Mouse (Mus musculus): ENCODE measurements at regions not wholly inside any gene's neighbourhood (a gene's known extent, or its start where the extent isn't known, plus 50 kb on each side); places are given as distances from the start of the nearest gene placed in this dataset.

DNA sequence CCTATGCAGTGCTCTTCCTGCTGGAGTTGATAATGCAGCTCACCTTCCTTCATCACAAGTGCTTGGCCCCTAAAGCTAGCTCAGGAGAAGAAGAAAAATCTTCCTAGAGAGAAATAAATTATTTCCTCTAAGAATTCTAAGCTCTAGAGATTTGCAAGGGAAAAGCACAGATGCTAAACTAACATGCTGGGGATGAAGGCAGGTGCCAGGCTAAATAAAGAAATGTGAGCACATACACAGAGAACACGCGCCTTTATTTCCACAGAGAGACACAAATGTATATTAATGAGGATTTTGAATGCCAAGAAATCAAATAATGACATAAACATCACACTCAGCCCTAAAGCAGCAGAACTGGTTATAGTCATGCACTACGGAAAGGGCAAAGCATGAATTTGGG lies 229.5 kb upstream of the Mamld1 start:
- no peak for DNase-seq (ENCODE audit: low read depth, low spot score)

DNA sequence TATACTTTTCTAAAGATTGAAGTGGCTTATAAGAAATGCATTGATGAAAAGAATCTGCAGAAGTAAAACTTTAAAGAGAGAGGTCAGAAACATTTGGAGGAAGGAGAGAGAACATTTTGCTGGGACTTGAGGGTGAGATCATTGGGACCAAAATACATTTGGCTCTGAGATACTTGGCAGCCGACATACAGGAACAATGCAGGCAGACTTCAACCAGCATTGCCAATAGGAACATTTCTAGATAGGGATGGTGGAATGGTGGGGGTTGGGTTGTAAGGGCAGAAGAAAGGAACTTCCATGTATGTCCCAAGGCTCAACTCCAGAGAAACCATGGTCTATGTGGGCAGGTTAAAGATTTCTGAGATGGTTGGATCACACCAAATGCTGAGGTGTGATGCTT lies 232.3 kb upstream of the Mamld1 start:
- no peak for DNase-seq (ENCODE audit: low read depth, low spot score)

DNA sequence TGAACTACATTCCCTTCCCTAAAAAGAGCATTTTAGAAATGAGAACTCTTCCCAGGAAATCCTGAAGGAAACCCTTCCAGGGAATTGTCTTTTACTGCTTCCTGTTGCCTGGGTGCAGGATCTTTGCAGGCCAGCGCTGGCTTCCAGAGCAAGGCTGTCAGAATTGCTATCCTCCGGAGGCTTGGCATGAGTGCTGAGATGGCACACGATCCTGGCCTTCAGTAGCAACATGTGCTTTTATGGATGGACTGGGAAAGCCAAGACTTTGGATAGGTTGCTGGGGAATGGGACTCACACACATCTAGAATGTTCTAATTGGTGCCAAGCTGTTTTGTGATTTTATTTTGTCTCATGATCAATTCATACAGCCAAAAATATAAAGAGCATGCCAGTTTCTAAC lies 233.4 kb upstream of the Mamld1 start:
- DNase-seq (ENCODE audit: low read depth, low spot score) = no peak

DNA sequence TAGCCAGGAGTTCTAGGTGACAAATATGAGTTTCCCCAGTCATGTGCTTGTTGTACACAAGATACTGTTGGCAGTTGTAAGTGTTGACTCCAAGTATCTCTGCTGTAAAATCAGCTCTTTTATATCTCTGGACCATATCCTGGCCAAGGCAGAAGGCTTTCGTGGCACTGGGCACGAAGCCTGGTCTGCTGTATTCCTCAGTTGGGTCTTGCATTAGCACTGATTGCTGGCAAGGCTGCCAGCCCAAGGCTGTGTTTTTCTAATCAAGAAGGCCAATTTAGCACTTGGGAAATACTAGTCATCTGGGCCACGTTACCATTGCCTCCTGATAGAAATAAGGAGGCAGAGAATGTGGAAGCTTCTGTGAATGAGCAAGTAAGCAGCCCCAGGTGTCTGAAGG lies 258.3 kb upstream of the Mamld1 start:
- DNase-seq (ENCODE audit: low read depth, low spot score) = no peak

GRCm38 (mm10) chrX:70762862-70763261 lies 285.9 kb upstream of the Tmem185a start:
- DNase-seq (ENCODE audit: low read depth, low spot score) = no peak

DNA sequence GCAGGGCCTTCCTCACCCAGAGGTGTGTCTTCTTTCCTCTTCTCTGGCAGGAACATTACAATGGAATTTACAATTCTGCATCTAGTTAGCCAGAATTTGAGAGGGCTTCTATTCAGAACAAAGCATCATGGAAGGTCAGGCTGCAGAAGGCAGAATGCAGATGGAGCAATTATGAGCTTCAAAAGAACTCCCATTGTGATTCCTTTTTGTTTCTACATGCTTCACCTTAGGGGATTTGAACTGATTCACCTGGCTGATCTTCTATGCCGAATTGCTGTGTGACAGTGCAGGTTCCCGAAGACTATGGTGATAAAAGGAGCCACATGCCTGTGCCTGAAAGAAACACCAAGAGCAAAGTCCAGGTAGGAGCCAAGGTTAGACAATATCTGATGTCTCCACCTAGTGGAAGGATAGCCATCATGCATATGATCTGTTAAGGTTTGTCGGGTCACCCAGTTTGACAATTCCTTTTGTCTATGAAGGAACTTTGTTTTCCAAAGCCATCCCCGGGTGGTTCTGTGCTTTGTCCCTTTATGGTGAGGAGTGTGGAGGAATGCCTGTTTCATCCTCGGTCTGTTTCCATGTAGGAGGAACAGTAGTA lies 236.1 kb upstream of the Tmem185a start:
- peak; percentile 90 for DNase-seq (ENCODE audit: low read depth, low spot score)

- no peak for DNase-seq (ENCODE audit: low read depth, low spot score)
Observed at GRCm38 (mm10) chrX:70682194-70682593, 205.2 kb upstream of the Tmem185a start.

GRCm38 (mm10) chrX:70667092-70667491 lies 190.1 kb upstream of the Tmem185a start:
- DNase-seq (ENCODE audit: low read depth, low spot score) = no peak
